Mouse (Mus musculus) inflammation-experienced regulatory T-cells, adult 16 weeks (primary cell): ENCODE results near the gene Ckap5. TPM values are rescaled to one million over a fixed set of nuclear protein-coding genes. Genes with fewer than 3 reads are reported as not detected.

Source experiments
- polyA plus RNA-seq: library from polyadenylated mRNA; unstranded; fragments of 100-300 nt; shearing (Covaris generic); gene quantifications from one replicate; pipeline ENCODE4 v1.2.1, GENCODE M21; 2017

Ckap5 gene
- polyA plus RNA-seq = 63.3 TPM

DNA sequence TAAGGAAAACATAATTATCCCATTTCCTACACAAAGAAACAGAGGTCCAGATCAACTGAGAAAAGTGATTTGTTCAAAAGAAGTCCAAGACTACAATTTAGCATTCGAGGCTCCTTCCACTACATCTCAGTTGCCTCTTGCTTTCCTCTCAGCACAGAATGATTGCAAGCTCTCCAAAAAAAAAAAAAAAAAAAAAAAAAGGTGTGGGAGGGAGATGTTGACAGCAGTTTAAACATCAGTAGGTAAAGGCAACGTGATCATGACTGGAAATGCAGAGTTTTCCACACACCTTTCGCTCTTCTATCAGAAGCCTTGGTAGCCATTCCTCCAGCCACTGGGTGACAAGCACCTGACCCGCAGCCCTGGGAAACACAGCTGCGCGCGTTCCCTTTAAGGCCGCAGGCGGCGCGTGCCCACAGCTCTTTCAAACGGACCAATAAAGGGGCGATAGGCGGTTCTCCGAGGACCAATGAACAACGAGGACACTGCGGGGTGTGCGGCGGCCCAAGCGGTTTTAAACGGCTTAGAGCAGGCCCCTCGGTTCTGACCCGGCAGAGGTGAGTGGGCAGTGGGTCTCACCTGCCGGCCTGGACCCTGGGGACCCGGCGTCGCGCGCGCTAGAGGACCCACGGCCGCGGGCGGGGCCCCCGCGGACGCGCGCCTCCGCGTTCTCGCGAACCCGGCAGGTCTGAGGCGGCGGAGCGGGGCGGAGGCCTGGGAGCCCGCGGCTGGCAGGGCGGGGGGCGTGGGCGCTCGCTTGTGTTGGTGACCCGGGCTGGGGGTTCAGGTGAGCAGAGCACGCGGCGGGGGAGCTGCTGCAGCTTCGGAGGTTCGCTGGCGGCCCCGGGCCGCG is at the start of gene Ckap5:
TSS of gene Ckap5 (plus strand) at position 469 of the 853 bp plus-strand sequence.

DNA sequence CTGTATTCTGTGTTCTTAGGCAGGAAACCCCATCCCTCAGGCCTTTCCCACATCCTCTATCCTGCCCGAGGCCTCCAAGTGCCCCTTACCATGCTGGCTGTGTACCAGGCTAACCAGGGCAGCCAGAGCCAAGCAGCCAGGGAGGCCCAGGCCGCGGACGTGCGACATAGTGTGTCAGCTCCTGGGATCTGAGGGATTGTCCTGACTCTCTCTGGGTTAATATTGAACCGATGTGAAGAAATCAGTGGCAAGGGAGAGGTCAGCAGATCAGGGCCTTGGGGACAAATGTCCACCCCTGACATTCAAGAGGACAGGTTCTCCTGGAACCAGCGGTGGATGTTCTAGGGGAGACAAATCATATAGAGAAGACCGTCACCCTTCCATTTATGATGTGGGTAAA is 109.7 kb downstream of the Ckap5 start, which contains the start of gene F2:
TSS of gene F2 (minus strand) at position 186 of the 400 bp plus-strand sequence.

DNA sequence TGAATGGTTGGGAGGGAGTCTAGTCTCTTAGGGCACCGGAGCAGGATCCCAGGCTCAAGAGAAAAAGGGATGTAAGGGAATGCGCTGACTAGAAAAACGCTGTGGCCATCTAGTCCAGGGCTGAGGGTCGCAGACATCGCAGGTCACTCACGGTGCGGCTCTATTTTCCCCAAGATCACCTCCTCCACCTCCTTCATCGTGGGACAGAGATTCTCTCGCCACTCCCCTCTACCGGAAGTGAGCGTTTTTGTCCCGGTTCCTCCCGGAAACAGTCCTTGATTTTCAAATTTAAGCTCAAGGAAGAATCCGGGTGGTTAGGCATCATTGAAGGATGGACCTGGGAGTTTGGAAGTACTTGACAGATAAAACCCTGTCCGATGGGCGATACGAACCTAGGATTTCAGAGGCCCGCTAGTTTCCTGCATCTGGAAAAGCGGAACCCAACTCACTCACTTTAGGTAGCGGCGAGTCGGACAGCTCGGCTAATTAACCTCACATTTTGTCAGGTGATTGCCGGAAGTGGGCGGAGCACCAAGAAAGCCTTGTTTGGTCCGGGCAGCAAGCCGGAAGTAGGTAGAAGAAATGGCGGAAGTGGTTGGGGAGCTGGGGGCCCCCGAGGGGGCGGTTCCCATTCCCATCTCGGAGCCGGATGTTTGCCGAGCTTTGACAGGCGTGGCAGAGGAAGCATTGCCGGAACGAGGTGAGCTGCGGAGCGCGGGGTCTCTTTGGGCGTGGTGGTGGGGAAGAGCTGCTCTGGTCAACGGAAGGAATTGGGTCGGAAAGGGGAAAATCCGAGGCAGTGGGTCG is 123.2 kb downstream of the Ckap5 start, which contains the start of the genes Zfp408 and Arhgap1:
TSS of gene Zfp408 (minus strand) at position 239 of the 807 bp plus-strand sequence.
TSS of gene Arhgap1 (plus strand) at position 308 of the 807 bp plus-strand sequence.

Other genes starting within 250 kb of the Ckap5 start
- gene 1110051M20Rik, start 82.1 kb upstream of the Ckap5 start, polyA plus RNA-seq = 32.4 TPM
- gene Lrp4, start 69.3 kb upstream of the Ckap5 start, polyA plus RNA-seq = not detected
- gene F2, start 109.7 kb downstream of the Ckap5 start, polyA plus RNA-seq = not detected
- 27.3 TPM for gene Zfp408, start 123.0 kb downstream of the Ckap5 start, polyA plus RNA-seq
- 231 TPM for gene Arhgap1, start 123.1 kb downstream of the Ckap5 start, polyA plus RNA-seq
- 65.3 TPM for gene Atg13, start 183.8 kb downstream of the Ckap5 start, polyA plus RNA-seq
- 15.1 TPM for gene Harbi1, start 184.1 kb downstream of the Ckap5 start, polyA plus RNA-seq
- gene Ambra1, start 203.4 kb downstream of the Ckap5 start, polyA plus RNA-seq = 64.2 TPM